Mouse (Mus musculus): ENCODE data around the gene Bub1.
A peak's percentile ranks its signal among the peaks of the same experiment; 100 is the strongest.

Gene Bub1

GRCm38 (mm10) chr2:127831401-127832102 lies at the start of gene Bub1:
Bub1 (minus strand) TSS chr2:127831865.
- peak; percentile 95 for DNase-seq (ENCODE audit: low spot score)

- no peak for DNase-seq (ENCODE audit: low spot score)
Measured at GRCm38 (mm10) chr2:127881063-127881462, 49.4 kb upstream of the Bub1 start.

- peak; percentile 32 for DNase-seq (ENCODE audit: low spot score)
Measured at GRCm38 (mm10) chr2:127864381-127864780, 32.7 kb upstream of the Bub1 start.

GRCm38 (mm10) chr2:127854332-127854991 lies 22.8 kb upstream of the Bub1 start:
- DNase-seq (ENCODE audit: low spot score) = peak; percentile 98

- peak; percentile 40 for DNase-seq (ENCODE audit: low spot score)
Measured at GRCm38 (mm10) chr2:127850371-127850770, 18.7 kb upstream of the Bub1 start.

- no peak for DNase-seq (ENCODE audit: low spot score)
Measured at GRCm38 (mm10) chr2:127846571-127846970, 14.9 kb upstream of the Bub1 start.

- no peak for DNase-seq (ENCODE audit: low spot score)
Measured at GRCm38 (mm10) chr2:127846008-127846407, 14.3 kb upstream of the Bub1 start.

- peak; percentile 65 for DNase-seq (ENCODE audit: low spot score)
Measured at GRCm38 (mm10) chr2:127845346-127845982, 13.8 kb upstream of the Bub1 start.

- DNase-seq (ENCODE audit: low spot score) = peak; percentile 68
Measured at GRCm38 (mm10) chr2:127842421-127842820, 10.8 kb upstream of the Bub1 start.

GRCm38 (mm10) chr2:127841402-127841801 lies 9.7 kb upstream of the Bub1 start:
- no peak for DNase-seq (ENCODE audit: low spot score)

GRCm38 (mm10) chr2:127839425-127839824 lies 7.8 kb upstream of the Bub1 start:
- DNase-seq (ENCODE audit: low spot score) = no peak

- DNase-seq (ENCODE audit: low spot score) = no peak
Measured at GRCm38 (mm10) chr2:127838576-127838975, 6.9 kb upstream of the Bub1 start, which contains the start of gene Acoxl. Acoxl (plus strand) TSS chr2:127838876.

- peak; percentile 70 for DNase-seq (ENCODE audit: low spot score)
Measured at GRCm38 (mm10) chr2:127832833-127833190, 1.1 kb upstream of the Bub1 start.

GRCm38 (mm10) chr2:127832103-127832832 lies 603 bp upstream of the Bub1 start:
- no peak for DNase-seq (ENCODE audit: low spot score)

GRCm38 (mm10) chr2:127791919-127792603 lies 39.6 kb downstream of the Bub1 start, which contains the start of gene Mtln:
Mtln (minus strand) TSS chr2:127792488.
- DNase-seq (ENCODE audit: low spot score) = peak; percentile 83

GRCm38 (mm10) chr2:127789651-127790270 lies 41.9 kb downstream of the Bub1 start:
- DNase-seq (ENCODE audit: low spot score) = no peak

GRCm38 (mm10) chr2:127789138-127789537 lies 42.5 kb downstream of the Bub1 start:
- DNase-seq (ENCODE audit: low spot score) = no peak

- peak; percentile 82 for DNase-seq (ENCODE audit: low spot score)
Measured at GRCm38 (mm10) chr2:127788440-127789116, 43.1 kb downstream of the Bub1 start, which contains the start of gene Nphp1. Nphp1 (minus strand) TSS chr2:127788897.

- no peak for DNase-seq (ENCODE audit: low spot score)
Measured at GRCm38 (mm10) chr2:127787226-127787625, 44.4 kb downstream of the Bub1 start.

GRCm38 (mm10) chr2:127778451-127778850 lies 53.2 kb downstream of the Bub1 start:
- DNase-seq (ENCODE audit: low spot score) = no peak

GRCm38 (mm10) chr2:127775013-127775412 lies 56.7 kb downstream of the Bub1 start:
- DNase-seq (ENCODE audit: low spot score) = no peak
